Mouse (Mus musculus): ENCODE results near the gene Gm49387. TPM values are rescaled to one million over a fixed set of nuclear protein-coding genes. Genes with fewer than 3 reads are reported as not detected.

Gm49387 gene
- total and polyA plus RNA-seq, 2 experiments from 2014 or later = not detected

GRCm38 (mm10) chr14:31571419-31571818 is 69.3 kb downstream of the Gm49387 start:
- no peaks in the 10 kb centered on the region for H3K4me1 ChIP-seq (ENCODE audit: insufficient read depth, low read length)
- no peak overlapping the region for H3K4me2 ChIP-seq (ENCODE audit: low read depth, low read length, poor library complexity, severe bottlenecking)
- no peak overlapping the region for H3K4me3 ChIP-seq (ENCODE audit: low read depth, low read length)
- DNase-seq (ENCODE audit: low spot score) = no peak
- ATAC-seq (ENCODE audit: low FRiP score) = no peak
- 84% methylated on average over 5 of the region's 5 CpGs for WGBS
- TF ChIP-seq CTCF (IDR thresholded peaks at IDR 0.05) = no peak
- no peaks in the 10 kb centered on the region for H3K9me3 ChIP-seq (ENCODE audit: low read length)
- no peak overlapping the region for H3K9ac ChIP-seq (replicated peaks; ENCODE audit: low read length, poor library complexity, severe bottlenecking)
- H3K36me3 ChIP-seq (ENCODE audit: insufficient read depth, low read length) = no peaks in the 10 kb centered on the region
- no peaks in the 10 kb centered on the region for H3K27me3 ChIP-seq (ENCODE audit: insufficient read depth, low read length)
- H3K27ac ChIP-seq (ENCODE audit: low read depth, low read length) = no peak overlapping the region

GRCm38 (mm10) chr14:31570131-31570951 is 70.3 kb downstream of the Gm49387 start:
- no peaks in the 10 kb centered on the region for H3K4me1 ChIP-seq (ENCODE audit: insufficient read depth, low read length)
- H3K9ac ChIP-seq (replicated peaks; ENCODE audit: low read length, poor library complexity, severe bottlenecking) = no peak overlapping the region
- ATAC-seq (ENCODE audit: low FRiP score) (no peak), DNase-seq (ENCODE audit: low spot score) (no peak)
- no peak overlapping the region for H3K4me3 ChIP-seq (ENCODE audit: low read depth, low read length)
- no peaks in the 10 kb centered on the region for H3K36me3 ChIP-seq (ENCODE audit: insufficient read depth, low read length)
- no peak overlapping the region for H3K27ac ChIP-seq (ENCODE audit: low read depth, low read length)
- no peaks in the 10 kb centered on the region for H3K27me3 ChIP-seq (ENCODE audit: insufficient read depth, low read length)
- no peak overlapping the region for H3K4me2 ChIP-seq (ENCODE audit: low read depth, low read length, poor library complexity, severe bottlenecking)
- no peak for TF ChIP-seq CTCF (IDR thresholded peaks at IDR 0.05)
- H3K9me3 ChIP-seq (ENCODE audit: low read length) = no peaks in the 10 kb centered on the region
- 83% methylated on average over 6 of the region's 6 CpGs for WGBS

- Histone ChIP-seq H3K27ac (ENCODE audit: low read depth, low read length) (no peak overlapping the region), H3K27me3 (ENCODE audit: insufficient read depth, low read length) (no peaks in the 10 kb centered on the region), H3K36me3 (ENCODE audit: insufficient read depth, low read length) (no peaks in the 10 kb centered on the region), H3K9ac (replicated peaks; ENCODE audit: low read length, poor library complexity, severe bottlenecking) (no peak overlapping the region), H3K4me3 (ENCODE audit: low read depth, low read length) (no peak overlapping the region), H3K4me1 (ENCODE audit: insufficient read depth, low read length) (no peaks in the 10 kb centered on the region), H3K9me3 (ENCODE audit: low read length) (no peaks in the 10 kb centered on the region), H3K4me2 (ENCODE audit: low read depth, low read length, poor library complexity, severe bottlenecking) (no peak overlapping the region)
- 49% methylated on average over 7 of the region's 7 CpGs for WGBS
- no peak for ATAC-seq (ENCODE audit: low FRiP score)
- peak; percentile 65 for DNase-seq (ENCODE audit: low spot score)
- TF ChIP-seq CTCF (IDR thresholded peaks at IDR 0.05) = no peak
These were observed 71.5 kb downstream of the Gm49387 start for GRCm38 (mm10) chr14:31569151-31569631.

GRCm38 (mm10) chr14:31565478-31566212 is 75.0 kb downstream of the Gm49387 start:
- no peak for TF ChIP-seq CTCF (IDR thresholded peaks at IDR 0.05)
- Histone ChIP-seq H3K9ac (replicated peaks; ENCODE audit: low read length, poor library complexity, severe bottlenecking) (no peak overlapping the region), H3K4me3 (ENCODE audit: low read depth, low read length) (no peak overlapping the region), H3K27me3 (ENCODE audit: insufficient read depth, low read length) (no peaks in the 10 kb centered on the region), H3K9me3 (ENCODE audit: low read length) (no peaks in the 10 kb centered on the region), H3K27ac (ENCODE audit: low read depth, low read length) (no peak overlapping the region), H3K36me3 (ENCODE audit: insufficient read depth, low read length) (no peaks in the 10 kb centered on the region), H3K4me2 (ENCODE audit: low read depth, low read length, poor library complexity, severe bottlenecking) (no peak overlapping the region), H3K4me1 (ENCODE audit: insufficient read depth, low read length) (no peaks in the 10 kb centered on the region)
- DNase-seq (ENCODE audit: low spot score) (no peak), ATAC-seq (ENCODE audit: low FRiP score) (no peak)
- 83% methylated on average over 9 of the region's 9 CpGs for WGBS

- H3K4me1 ChIP-seq (ENCODE audit: insufficient read depth, low read length) = no peaks in the 10 kb centered on the region
- H3K9ac ChIP-seq (replicated peaks; ENCODE audit: low read length, poor library complexity, severe bottlenecking) = no peak overlapping the region
- H3K4me2 ChIP-seq (ENCODE audit: low read depth, low read length, poor library complexity, severe bottlenecking) = no peak overlapping the region
- no peaks in the 10 kb centered on the region for H3K36me3 ChIP-seq (ENCODE audit: insufficient read depth, low read length)
- DNase-seq (ENCODE audit: low spot score) (peak; percentile 24), ATAC-seq (ENCODE audit: low FRiP score) (no peak)
- 37% methylated on average over 6 of the region's 6 CpGs for WGBS
- peak; percentile 16; the same call in 1 of the 2 replicates for TF ChIP-seq CTCF (IDR thresholded peaks at IDR 0.05)
- H3K27ac ChIP-seq (ENCODE audit: low read depth, low read length) = no peak overlapping the region
- H3K27me3 ChIP-seq (ENCODE audit: insufficient read depth, low read length) = no peaks in the 10 kb centered on the region
- H3K4me3 ChIP-seq (ENCODE audit: low read depth, low read length) = no peak overlapping the region
- H3K9me3 ChIP-seq (ENCODE audit: low read length) = no peaks in the 10 kb centered on the region
These were observed 76.1 kb downstream of the Gm49387 start for GRCm38 (mm10) chr14:31564452-31565179.

All from midbrain, postnatal 0 days (tissue).